Mouse (Mus musculus) heart, embryonic 15.5 days (tissue): Measurements from ENCODE around the gene Dppa5a. TPM values are rescaled to one million over a fixed set of nuclear protein-coding genes. Genes with fewer than 3 reads are reported as not detected.
"Not testable (repeated sequence)": the region's sequence is repeated elsewhere in the genome, so short reads cannot be mapped to it uniquely, and the experiment has no call there.

Experiments
- ATAC-seq: fragments of 200-750 bp; cut with Nextera tagmentation; replicated peaks from 2 replicates; pipeline ENCODE4 v1.8.0; 2017; ENCODE audit warnings: low read depth, moderate TSS enrichment; ENCODE audit not compliant: insufficient number of reproducible peaks, insufficient read depth, low FRiP score
- H3K27ac ChIP-seq: fragments of 300-500 bp; sonication (generic); 2 replicates; pipeline ENCODE4 v1.5.1; 2015; ENCODE audit warnings: mild to moderate bottlenecking, inconsistent platforms
- H3K27me3 ChIP-seq: fragments of 300-500 bp; sonication (generic); 2 replicates; pipeline ENCODE4 v1.6.1; 2015; ENCODE audit warnings: inconsistent platforms
- H3K36me3 ChIP-seq: fragments of 300-500 bp; sonication (generic); 2 replicates; pipeline ENCODE4 v1.6.1; 2015; ENCODE audit warnings: mild to moderate bottlenecking, inconsistent platforms
- H3K4me1 ChIP-seq: fragments of 300-500 bp; sonication (generic); replicated peaks from 2 replicates; pipeline ENCODE4 v1.6.1; 2015; ENCODE audit warnings: inconsistent platforms
- H3K4me2 ChIP-seq: fragments of 300-500 bp; sonication (generic); 2 replicates; pipeline ENCODE4 v1.6.1; 2015; ENCODE audit warnings: inconsistent platforms, mild to moderate bottlenecking, moderate library complexity
- H3K4me3 ChIP-seq: fragments of 300-500 bp; sonication (generic); 2 replicates; pipeline ENCODE4 v1.5.1; 2015; ENCODE audit warnings: mild to moderate bottlenecking, inconsistent platforms
- H3K9ac ChIP-seq: fragments of 300-500 bp; sonication (generic); 2 replicates; pipeline ENCODE4 v1.6.1; 2015; ENCODE audit warnings: mild to moderate bottlenecking, inconsistent platforms
- H3K9me3 ChIP-seq: fragments of 300-500 bp; sonication (generic); replicated peaks from 2 replicates; pipeline ENCODE4 v1.6.1; 2016; ENCODE audit warnings: inconsistent platforms
- WGBS: fragments of 180-500 bp; shearing (Covaris S2); methylation state at CpG from one replicate; pipeline ENCODE4 v1.1.7; 2015; ENCODE audit warnings: mixed read lengths; 5-methylcytosine and 5-hydroxymethylcytosine counted together
- polyA plus RNA-seq: library from polyadenylated mRNA; unstranded; fragments of >200 nt; fragmentation: Nextera tagmentation; extraction: Ambion mirVana; gene quantifications from 2 replicates; pipeline ENCODE4 v1.2.1, GENCODE M21; 2015

Gene Dppa5a
- not detected in 2 replicates for polyA plus RNA-seq

DNA sequence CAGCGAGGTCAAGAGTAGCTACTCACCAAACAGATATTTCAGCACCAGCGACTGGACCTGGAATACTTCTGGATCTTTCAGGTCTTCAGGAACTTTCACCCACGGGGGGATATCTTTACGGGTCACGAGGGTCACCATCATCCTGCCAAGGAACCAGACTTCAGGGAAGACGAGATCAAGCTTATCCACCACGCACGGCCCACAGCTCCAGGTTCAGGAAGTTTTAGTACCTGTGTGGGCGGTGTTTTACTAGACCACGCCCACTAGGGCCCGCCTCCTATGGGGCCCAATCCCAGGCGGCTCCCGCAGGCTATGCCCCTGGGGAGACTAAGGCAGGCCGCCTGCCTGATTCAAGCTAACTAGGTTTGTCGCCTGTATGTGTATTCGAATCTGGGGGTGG, at the start of gene Dppa5a:
Gene Dppa5a, minus strand, starts transcription at position 219 of the 400 bp plus-strand sequence.
- H3K4me2 ChIP-seq, H3K4me1 ChIP-seq, ATAC-seq, H3K9me3 ChIP-seq, H3K9ac ChIP-seq, H3K36me3 ChIP-seq, H3K4me3 ChIP-seq, H3K27me3 ChIP-seq, H3K27ac ChIP-seq: not testable (repeated sequence)
- WGBS: 85% methylated on average over 16 of the region's 16 CpGs

DNA sequence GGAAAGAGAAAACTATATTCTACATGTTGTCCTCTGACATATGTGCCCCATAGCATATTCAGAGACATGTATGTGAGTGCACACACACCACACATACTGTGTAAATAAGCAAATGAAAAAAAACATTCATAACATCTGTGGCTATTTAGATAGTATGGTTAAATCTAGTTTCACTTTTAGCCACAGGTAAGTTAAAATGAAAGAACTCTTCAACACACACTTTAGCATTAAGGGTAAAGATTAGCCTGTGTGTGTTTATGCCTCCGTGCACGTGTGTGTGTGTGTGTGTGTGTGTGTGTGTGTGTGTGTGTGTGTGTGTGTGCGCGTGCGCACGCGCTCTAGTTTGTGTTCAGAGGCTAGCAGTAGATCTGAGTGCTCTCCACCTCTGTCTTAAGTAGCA, 33.6 kb upstream of the Dppa5a start:
- H3K4me2 ChIP-seq: no peak overlapping the region
- no peaks in the 10 kb centered on the region for H3K9me3 ChIP-seq
- WGBS: 89% methylated on average over 7 of the region's 7 CpGs
- ATAC-seq: no peak
- H3K36me3 ChIP-seq: no peaks in the 10 kb centered on the region
- no peak overlapping the region for H3K9ac ChIP-seq
- H3K4me3 ChIP-seq: no peak overlapping the region
- H3K4me1 ChIP-seq: no peaks in the 10 kb centered on the region
- H3K27me3 ChIP-seq: peaks cover 20% of the 10 kb centered on the region
- no peak overlapping the region for H3K27ac ChIP-seq

DNA sequence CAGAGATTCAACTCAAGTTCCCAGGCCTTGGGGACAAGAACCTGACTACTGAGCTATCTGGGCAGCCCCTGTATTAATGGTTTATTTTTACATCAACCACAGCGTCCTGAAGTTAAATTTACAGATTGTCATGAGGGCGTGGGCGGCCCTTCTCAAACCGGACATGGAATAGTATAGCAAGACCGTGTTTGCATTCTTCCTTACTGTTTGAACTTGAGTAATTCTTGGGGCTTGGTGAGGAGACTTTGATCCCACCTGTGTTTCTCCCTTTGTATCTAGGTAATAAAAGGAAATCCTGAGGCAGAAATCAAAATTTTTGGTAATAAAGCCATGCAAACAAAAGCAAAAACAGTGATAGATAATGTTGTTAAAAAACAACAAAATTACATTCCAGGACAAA, 32.6 kb upstream of the Dppa5a start:
- Histone ChIP-seq H3K9me3 (no peaks in the 10 kb centered on the region), H3K4me2 (no peak overlapping the region), H3K4me3 (no peak overlapping the region), H3K36me3 (no peaks in the 10 kb centered on the region), H3K9ac (no peak overlapping the region), H3K4me1 (peaks cover 7% of the 10 kb centered on the region), H3K27ac (no peak overlapping the region), H3K27me3 (peaks cover 30% of the 10 kb centered on the region)
- WGBS: 71% methylated on average over 5 of the region's 5 CpGs
- ATAC-seq: no peak

GRCm38 (mm10) chr9:78396517-78396916, 28.5 kb upstream of the Dppa5a start:
- H3K9me3 ChIP-seq: no peaks in the 10 kb centered on the region
- peak overlapping the region; percentile 46 for H3K4me3 ChIP-seq
- no peak for ATAC-seq
- H3K27ac ChIP-seq: no peak overlapping the region
- H3K4me1 ChIP-seq: peaks cover 10% of the 10 kb centered on the region
- whole genome bisulfite sequencing: 52% methylated on average over 9 of the region's 9 CpGs
- H3K9ac ChIP-seq: no peak overlapping the region
- peaks cover 66% of the 10 kb centered on the region for H3K27me3 ChIP-seq
- no peaks in the 10 kb centered on the region for H3K36me3 ChIP-seq
- H3K4me2 ChIP-seq: peak overlapping the region; percentile 75

DNA sequence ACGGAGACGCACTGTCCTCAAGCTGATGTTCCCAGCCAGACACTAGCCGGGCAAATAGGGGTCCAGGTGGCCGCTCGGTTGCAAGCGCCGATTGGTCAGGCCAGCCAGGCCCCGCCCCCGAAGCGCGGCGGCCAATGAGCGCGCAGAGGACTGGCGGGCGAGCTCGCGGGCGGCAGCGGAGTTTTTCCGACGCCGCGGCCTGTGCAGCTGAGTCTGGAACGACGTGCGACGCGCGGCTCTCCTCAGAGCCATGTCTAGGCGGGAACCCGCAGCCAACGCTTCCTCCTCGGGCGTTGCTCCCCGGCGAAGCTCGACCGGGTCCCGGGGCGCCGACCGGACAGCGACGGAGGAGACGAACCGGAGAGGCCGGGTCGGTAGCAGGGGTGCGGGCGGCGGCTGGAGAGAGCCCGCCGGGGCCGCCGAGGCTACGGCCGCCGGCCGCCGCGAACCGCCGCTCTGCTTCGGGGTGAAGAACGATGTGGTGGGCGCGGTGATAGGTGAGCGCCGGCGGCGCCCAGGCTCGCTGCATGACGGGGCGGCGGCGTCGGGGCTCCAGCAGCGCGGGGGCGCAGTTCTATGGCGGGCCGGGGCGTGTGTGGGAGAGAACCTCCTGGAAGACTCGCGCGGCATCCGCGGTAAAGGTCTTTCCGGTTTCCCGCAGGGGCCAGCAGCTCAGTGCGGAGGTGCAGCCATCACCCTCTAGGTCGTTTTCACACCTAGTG, 27.8 kb upstream of the Dppa5a start, which contains the start of gene Ddx43:
Gene Ddx43, plus strand, starts transcription at position 148 of the 722 bp plus-strand sequence.
- H3K27me3 ChIP-seq: peaks cover 66% of the 10 kb centered on the region
- peak within 1 kb of the TSS; percentile 46 for H3K4me3 ChIP-seq
- peak; percentile 72 for ATAC-seq
- H3K4me2 ChIP-seq: peak within 1 kb of the TSS; percentile 75
- H3K27ac ChIP-seq: no peak within 1 kb of the TSS
- H3K9ac ChIP-seq: peak within 1 kb of the TSS; percentile 32; the same call in 1 of the 2 replicates
- H3K4me1 ChIP-seq: peaks cover 10% of the 10 kb centered on the region
- H3K36me3 ChIP-seq: no peaks in the 10 kb centered on the region
- WGBS: 2% methylated on average over 84 of the region's 93 CpGs
- H3K9me3 ChIP-seq: no peaks in the 10 kb centered on the region

GRCm38 (mm10) chr9:78395244-78395629, 27.3 kb upstream of the Dppa5a start:
- H3K9me3 ChIP-seq: no peaks in the 10 kb centered on the region
- H3K27ac ChIP-seq: no peak overlapping the region
- no peak overlapping the region for H3K9ac ChIP-seq
- H3K4me3 ChIP-seq: peak overlapping the region; percentile 46
- WGBS: 29% methylated on average over 11 of the region's 11 CpGs
- H3K4me2 ChIP-seq: peak overlapping the region; percentile 75
- H3K4me1 ChIP-seq: peaks cover 10% of the 10 kb centered on the region
- ATAC-seq: no peak
- H3K27me3 ChIP-seq: peaks cover 66% of the 10 kb centered on the region
- no peaks in the 10 kb centered on the region for H3K36me3 ChIP-seq

GRCm38 (mm10) chr9:78394602-78395001, 26.6 kb upstream of the Dppa5a start:
- 64% methylated on average over 7 of the region's 7 CpGs for WGBS
- Histone ChIP-seq H3K9ac (no peak overlapping the region), H3K4me1 (peaks cover 10% of the 10 kb centered on the region), H3K4me2 (no peak overlapping the region), H3K36me3 (no peaks in the 10 kb centered on the region), H3K4me3 (no peak overlapping the region), H3K9me3 (no peaks in the 10 kb centered on the region), H3K27me3 (peaks cover 66% of the 10 kb centered on the region), H3K27ac (no peak overlapping the region)
- ATAC-seq: no peak

DNA sequence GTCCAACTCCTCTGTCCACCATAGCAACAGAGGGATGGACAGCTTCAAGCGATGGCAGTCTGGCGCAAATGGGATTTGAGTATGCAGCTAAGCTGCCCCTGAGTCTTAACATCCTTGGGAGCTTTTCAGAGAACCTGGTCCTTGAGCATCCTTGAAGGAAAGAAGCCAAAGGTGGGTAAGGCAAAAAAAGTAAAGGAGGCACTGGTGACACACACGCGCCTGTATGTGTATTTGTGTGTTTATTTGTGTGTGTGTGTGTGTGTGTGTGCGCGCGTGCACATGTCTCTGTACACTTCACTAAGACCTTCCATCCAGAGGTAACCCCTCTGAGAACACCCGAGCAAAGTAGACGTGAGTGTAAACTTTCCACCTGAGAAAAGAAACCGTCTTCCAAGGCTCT, 25.8 kb upstream of the Dppa5a start:
- Histone ChIP-seq H3K27me3 (peaks cover 62% of the 10 kb centered on the region), H3K36me3 (no peaks in the 10 kb centered on the region), H3K9me3 (no peaks in the 10 kb centered on the region), H3K27ac (no peak overlapping the region), H3K4me3 (no peak overlapping the region), H3K4me2 (no peak overlapping the region), H3K9ac (no peak overlapping the region), H3K4me1 (peaks cover 10% of the 10 kb centered on the region)
- 83% methylated on average over 10 of the region's 10 CpGs for whole genome bisulfite sequencing
- ATAC-seq: no peak

DNA sequence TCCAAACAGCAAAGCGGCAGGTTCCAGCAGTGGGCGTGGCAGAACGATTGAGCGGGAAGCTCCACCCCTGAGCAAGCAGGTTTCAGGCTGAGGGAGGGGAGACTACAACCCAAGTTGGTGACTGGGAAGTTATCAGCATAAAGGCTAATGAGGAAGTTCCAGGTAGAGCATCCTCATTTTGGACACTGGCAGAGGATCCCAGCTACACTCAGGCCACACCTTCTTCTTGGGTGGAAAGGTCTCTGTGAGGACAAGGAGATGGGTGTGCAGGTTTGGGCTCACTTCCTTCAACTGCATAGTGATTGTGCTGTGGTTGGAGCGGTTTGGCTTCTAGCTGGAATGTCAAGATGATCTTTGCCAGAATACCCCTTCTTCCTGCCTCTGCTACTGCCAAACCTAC, 22.0 kb upstream of the Dppa5a start:
- Histone ChIP-seq H3K36me3 (no peaks in the 10 kb centered on the region), H3K27ac (no peak overlapping the region), H3K4me2 (no peak overlapping the region), H3K4me3 (no peak overlapping the region), H3K27me3 (peaks cover 30% of the 10 kb centered on the region), H3K9me3 (no peaks in the 10 kb centered on the region), H3K9ac (no peak overlapping the region), H3K4me1 (no peaks in the 10 kb centered on the region)
- no peak for ATAC-seq
- WGBS: 42% methylated on average over 5 of the region's 5 CpGs

DNA sequence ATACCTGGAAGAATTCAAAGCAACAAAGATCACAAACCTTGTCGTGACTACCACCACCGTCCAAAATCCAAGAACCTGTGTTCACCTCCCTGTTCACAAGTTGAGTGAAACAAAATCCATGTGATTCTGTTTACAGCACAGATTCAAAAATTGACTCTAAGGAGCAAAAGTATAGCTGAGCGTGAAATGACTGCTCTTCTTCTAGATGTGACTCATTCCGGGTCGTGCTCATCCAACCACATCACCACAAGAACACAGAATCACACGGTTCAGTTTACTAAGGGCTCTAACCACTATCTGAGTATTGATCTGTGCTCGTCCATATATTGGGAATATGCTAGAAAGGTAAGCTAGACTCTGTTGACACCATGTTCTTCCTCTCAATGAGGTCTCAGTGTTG, 19.0 kb upstream of the Dppa5a start:
- H3K4me1 ChIP-seq: no peaks in the 10 kb centered on the region
- H3K9ac ChIP-seq: no peak overlapping the region
- ATAC-seq: no peak
- no peak overlapping the region for H3K27ac ChIP-seq
- H3K4me2 ChIP-seq: no peak overlapping the region
- 0 out of 2 replicates have a peak, but pooled peaks cover under 1% of the 10 kb centered on the region for H3K27me3 ChIP-seq
- no peaks in the 10 kb centered on the region for H3K9me3 ChIP-seq
- no peaks in the 10 kb centered on the region for H3K36me3 ChIP-seq
- 82% methylated on average over 7 of the region's 7 CpGs for WGBS
- H3K4me3 ChIP-seq: no peak overlapping the region

GRCm38 (mm10) chr9:78385893-78386292, 17.9 kb upstream of the Dppa5a start:
- Histone ChIP-seq H3K9ac (no peak overlapping the region), H3K27ac (no peak overlapping the region), H3K4me3 (no peak overlapping the region), H3K4me2 (no peak overlapping the region), H3K36me3 (no peaks in the 10 kb centered on the region), H3K9me3 (no peaks in the 10 kb centered on the region), H3K27me3 (no peaks in the 10 kb centered on the region), H3K4me1 (no peaks in the 10 kb centered on the region)
- no peak for ATAC-seq
- WGBS: 48% methylated on average over 3 of the region's 3 CpGs
